Mouse (Mus musculus) megakaryocyte progenitor cell, adult 5-6 weeks (primary cell): ENCODE data around the gene Tbc1d23. TPM values are rescaled to one million over a fixed set of nuclear protein-coding genes. Genes with fewer than 3 reads are reported as not detected.

Experiments
- total RNA-seq, 2 experiments: library from RNA; stranded (forward) in 1 of 2; stranded (reverse) in 1 of 2; fragments of 157-497, 149-512 nt in 1 of 2; fragments of 200-1000 nt in 1 of 2; gene quantifications; 2 replicates each; pipeline versions ENCODE4 v1.2.3 to v1.2.4; 2015 to 2017

The Tbc1d23 gene
- total RNA-seq, 2 experiments from 2014 or later: 36.9 to 53.8 TPM

Other genes starting within 250 kb of the Tbc1d23 start
- gene Tmem45a2, start 160.1 kb downstream of the Tbc1d23 start, total RNA-seq (2015): 0.07 TPM in 2 replicates
- not detected in 2 replicates for gene Tmem45a2, start 160.1 kb downstream of the Tbc1d23 start, total RNA-seq (2017)
- 92.0 and 95.9 TPM in 2 replicates for gene Tomm70a, start 109.8 kb downstream of the Tbc1d23 start, total RNA-seq (2015)
- 68.3 and 73.8 TPM in 2 replicates for gene Tomm70a, start 109.8 kb downstream of the Tbc1d23 start, total RNA-seq (2017)
- gene Nit2, start 64.2 kb downstream of the Tbc1d23 start, total RNA-seq (2015): 35.2 and 40.7 TPM in 2 replicates
- gene Nit2, start 64.2 kb downstream of the Tbc1d23 start, total RNA-seq (2017): 30.9 and 38.1 TPM in 2 replicates
- gene Tmem30c, start 61.4 kb upstream of the Tbc1d23 start, total RNA-seq (2015): 0.20 TPM in 1 of 2 replicates, not detected in the other
- gene Tmem30c, start 61.4 kb upstream of the Tbc1d23 start, total RNA-seq (2017): not detected in 2 replicates
- 5.2 and 6.9 TPM in 2 replicates for gene Filip1l, start 121.6 kb upstream of the Tbc1d23 start, total RNA-seq (2015)
- gene Filip1l, start 121.6 kb upstream of the Tbc1d23 start, total RNA-seq (2017): 2.8 and 5.2 TPM in 2 replicates